Mouse (Mus musculus) cerebellum, postnatal 36 days (tissue): ENCODE measurements around the gene Zfp367.

Experiments
- DNase-seq, 2 experiments: peaks; one replicate each; pipeline ENCODE4 v3.0.0; 2021 to 2022; ENCODE audit warnings: mixed read lengths in 2 of 2

The Zfp367 gene

DNA sequence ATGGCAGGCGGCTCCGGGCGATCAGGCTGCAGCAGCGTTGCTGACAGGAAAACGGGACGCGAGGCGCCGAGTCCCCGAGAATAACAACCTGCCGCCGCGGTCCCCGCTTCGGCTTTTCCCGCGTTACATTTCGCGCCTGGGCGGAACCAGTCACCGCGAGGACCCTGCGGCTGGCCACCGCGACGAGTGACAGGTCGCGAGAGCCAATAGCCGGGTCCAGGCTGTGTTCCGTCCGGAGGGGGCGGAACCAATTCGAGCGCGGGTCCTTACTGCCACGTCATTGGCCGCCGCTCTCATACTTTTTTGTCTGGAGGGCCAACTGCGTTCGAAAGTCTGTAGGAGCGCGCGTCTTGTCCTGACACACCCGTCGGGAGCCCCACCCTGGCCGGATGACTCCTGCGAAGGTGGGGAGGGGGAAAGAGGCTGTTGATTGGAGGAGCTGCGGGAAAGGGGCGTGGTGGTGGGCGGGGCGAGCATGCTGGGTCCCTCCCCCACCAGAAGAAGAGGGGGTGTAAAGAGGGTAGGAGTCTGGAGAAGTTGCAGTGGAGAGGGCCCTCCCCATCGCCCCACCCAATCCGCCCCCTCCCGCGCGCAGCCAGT lies at the start of gene Zfp367:
Zfp367 (minus strand) TSS at position 120 of the 600 bp plus-strand sequence.
- peak; percentile 93 to 94 for DNase-seq

DNA sequence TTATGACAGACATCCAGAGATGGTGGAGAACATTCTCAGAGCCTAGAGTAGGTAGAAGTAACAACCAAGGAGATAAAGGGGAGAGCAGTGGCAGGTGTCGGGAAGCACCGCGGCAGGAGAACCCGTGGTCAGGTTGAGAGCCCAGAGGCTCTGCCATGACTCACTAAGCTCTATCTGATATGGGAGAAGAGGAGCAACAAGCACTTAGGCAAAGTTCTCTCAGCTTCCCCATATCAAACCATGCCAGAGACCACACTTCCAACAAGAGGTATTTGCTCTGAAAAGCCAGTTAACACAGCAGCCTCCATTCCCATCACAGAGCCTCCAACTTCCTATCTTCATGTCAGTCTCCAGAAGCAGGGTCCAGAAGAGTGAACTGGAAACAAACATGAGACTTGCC lies 47.9 kb upstream of the Zfp367 start:
- DNase-seq = no peak

DNA sequence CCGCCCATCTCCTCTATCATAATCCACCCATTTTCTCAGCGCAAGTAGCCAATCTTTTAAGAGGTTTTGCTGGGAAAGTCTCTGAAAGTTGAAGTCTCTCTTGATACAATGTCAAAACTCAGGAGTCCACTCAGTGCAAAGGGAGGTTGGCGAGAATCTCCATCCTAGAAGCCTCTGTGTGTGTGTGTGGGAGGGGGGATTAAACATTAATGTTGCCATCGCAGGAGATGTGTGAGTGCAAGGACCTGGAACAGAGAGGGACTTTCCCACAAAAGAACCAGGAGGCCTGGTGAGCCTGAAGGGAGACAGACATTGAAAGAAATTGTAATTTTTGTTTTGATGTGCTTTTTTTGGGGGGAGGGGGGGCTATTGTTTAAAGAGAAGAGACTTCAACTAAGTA lies 45.3 kb upstream of the Zfp367 start:
- no peak for DNase-seq

DNA sequence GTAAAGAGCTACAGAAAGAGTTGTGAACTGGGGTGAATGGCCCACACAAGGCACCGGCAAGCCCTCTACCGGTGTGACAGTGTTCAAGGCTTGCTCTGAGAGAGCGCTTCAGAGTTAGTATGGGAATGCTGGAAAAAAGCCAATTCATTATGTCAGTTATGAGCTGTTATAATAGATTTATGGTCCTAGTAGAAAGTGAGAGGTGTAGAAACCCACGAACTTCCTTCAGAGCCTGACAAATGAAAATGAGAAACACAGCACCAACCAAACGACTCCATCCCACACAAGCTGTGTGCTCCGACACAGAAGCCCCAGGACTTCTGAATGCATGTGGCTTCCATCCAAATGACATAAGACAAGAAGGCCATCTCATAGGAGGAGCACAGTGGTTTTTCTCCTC lies 44.9 kb upstream of the Zfp367 start:
- no peak for DNase-seq

DNA sequence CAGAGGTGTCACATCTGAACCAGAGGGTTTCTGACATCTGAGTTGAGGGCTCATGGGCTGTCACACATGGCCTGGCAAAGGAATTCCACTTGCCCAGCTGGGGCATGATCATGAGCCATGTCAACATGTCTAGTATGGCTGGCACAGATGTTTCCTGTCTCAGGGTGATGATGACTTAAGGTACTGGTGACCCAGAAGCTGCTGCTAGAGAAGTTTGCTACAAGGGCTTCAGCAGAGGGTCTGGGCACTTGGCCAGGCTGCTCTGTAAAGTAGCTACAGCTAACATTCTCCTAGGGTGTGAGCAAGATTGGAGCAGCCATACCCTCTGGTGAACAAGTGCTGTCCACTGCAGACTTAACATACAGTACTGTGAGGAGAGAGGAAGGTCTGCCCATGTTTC lies 34.1 kb upstream of the Zfp367 start:
- no peak for DNase-seq

DNA sequence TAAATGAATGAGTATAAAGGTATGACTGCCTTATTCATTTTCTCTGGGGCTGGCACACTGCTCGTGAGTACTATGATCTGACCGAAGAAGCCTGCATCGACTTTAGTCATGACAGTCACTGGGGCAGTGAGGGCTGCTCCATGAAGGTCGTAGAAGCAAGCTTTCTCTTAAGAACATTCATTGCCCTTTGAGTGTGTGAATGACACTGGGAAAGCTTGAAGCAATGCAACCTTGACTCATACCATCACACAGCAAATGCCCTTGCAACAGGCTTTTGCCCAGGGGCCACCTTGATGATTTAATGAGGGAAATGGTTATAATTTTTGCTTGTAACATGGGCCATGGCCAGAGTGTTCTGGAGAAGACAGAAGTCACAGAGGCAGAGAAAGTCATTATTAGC lies 33.5 kb upstream of the Zfp367 start:
- DNase-seq = no peak

DNA sequence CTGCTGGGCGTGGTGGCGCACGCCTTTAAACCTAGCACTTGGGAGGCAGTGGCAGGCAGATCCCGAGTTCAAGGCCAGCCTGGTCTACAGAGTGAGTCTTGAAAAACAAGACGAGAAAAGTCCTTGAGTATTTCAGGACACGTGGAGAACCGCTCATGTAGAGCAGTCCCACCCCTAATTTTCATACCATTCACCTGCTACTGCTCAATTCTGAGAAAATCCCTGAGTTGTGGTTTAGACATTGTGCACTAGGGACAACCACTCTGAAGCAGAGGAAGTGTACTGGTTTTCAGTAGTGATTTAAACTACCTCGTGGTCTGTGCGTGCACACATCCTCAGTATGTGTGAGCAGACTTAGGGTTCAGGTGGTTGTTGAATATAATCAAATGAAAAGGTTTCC lies 32.6 kb upstream of the Zfp367 start:
- DNase-seq = no peak

DNA sequence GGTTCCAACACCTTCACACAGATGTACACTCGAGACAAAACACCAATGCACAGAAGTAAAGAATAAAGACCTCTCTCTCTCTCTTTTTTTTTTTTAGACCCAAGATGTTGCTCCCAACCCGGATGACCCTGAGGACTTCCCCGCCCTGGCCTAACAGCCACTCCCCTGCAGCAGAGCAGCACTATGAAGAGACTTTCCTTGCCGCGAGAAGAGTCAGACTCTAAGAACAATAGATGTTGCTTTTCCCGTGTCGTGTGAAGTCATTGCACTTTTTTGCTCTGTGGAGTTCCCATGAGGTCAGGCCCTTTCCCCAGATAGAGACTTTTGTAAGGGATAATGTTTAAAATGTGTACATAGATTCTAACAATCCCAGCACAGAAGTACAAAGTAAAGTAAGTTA lies 32.2 kb upstream of the Zfp367 start:
- no peak for DNase-seq

DNA sequence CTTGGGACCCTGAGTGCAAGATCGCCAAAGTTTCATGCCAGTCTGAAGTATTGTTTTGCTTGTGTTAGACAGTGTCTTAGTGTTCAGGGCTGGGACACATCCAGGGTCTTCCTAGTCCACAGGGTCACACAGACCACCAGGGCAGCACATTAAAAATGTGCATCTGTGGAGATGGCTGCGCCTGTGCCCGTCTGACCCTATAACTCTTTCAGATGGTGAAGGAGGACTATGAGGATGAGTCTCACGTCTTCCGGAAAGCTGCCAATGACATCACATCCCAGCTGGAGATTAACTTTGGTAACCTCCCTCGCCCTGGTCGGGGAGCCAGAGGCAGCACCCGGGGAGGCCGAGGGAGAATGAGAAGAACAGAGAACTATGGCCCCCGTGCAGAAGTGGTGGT lies 31.4 kb upstream of the Zfp367 start:
- DNase-seq = no peak

DNA sequence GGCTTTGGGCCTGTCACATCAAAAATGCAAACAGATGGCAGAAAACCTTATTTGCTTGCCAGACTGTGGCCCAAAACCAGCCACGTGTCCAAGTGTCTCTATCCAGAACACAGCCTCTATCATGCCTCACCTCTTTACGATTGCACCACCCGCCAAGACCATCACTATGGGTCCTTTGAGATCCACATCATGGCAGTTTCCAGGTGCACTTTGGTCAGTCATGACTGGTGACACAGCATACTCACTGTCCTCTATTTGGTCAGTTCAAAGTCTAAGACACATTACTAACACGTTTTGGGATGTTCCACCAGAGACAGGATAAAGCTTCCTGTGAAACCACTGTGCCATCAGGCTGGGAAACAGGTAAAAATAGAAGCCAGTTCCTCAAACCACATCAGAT lies 30.6 kb upstream of the Zfp367 start:
- no peak for DNase-seq

DNA sequence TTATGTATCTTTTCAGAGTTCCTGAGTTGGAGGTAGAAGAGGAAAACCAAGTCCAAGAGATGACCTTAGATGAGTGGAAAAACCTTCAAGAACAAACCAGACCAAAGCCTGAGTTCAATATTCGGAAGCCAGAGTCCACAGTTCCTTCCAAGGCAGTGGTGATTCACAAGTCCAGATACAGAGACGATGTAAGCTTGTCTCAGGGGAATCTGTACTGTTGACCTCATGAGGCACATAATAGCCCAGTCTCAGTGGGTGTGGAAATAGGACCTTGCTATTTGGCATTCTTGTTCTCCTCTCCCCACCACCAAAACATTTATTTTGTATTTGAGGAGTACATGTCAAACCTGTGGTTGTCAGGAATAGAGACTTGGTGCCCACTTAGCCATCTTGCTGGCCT lies 29.1 kb upstream of the Zfp367 start:
- DNase-seq = no peak

DNA sequence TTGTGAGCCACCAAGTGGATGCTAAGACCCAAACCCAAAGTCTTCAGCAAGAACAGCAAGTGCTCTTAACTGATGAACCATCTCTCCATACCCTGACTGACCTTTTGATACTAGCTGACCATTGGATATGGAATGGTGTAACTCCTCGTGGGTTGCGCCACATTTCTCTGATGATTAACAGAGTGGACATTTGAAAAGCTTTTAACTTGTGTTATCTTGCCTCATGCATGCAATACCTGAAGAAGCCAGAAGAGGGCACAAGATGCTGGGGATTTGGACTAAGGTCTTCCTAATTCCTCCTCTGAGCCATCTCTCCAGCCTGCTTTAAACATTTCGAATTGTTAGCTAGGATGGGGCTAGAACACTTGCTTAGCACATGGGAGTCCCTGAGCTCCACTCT lies 27.9 kb upstream of the Zfp367 start:
- peak; percentile 39 to 65 for DNase-seq

DNA sequence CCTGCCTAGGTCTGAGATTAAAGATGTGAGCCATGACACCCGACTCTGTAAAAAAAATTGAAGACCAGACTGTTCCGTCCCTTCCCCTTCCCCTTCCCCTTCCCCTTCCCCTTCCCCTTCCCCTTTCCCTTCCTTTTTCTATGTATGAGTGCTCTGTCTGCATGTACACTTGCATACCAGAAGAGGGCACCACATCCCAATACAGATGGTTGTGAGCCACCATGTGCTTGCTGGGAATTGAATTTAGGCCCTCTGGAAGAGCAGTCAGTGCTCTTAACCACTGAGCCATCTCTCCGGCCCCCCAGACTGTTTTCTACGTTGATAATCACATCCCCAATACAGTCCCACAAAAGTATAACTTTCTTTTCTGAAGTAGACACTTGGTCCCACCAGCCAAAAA lies 27.3 kb upstream of the Zfp367 start:
- DNase-seq = no peak

DNA sequence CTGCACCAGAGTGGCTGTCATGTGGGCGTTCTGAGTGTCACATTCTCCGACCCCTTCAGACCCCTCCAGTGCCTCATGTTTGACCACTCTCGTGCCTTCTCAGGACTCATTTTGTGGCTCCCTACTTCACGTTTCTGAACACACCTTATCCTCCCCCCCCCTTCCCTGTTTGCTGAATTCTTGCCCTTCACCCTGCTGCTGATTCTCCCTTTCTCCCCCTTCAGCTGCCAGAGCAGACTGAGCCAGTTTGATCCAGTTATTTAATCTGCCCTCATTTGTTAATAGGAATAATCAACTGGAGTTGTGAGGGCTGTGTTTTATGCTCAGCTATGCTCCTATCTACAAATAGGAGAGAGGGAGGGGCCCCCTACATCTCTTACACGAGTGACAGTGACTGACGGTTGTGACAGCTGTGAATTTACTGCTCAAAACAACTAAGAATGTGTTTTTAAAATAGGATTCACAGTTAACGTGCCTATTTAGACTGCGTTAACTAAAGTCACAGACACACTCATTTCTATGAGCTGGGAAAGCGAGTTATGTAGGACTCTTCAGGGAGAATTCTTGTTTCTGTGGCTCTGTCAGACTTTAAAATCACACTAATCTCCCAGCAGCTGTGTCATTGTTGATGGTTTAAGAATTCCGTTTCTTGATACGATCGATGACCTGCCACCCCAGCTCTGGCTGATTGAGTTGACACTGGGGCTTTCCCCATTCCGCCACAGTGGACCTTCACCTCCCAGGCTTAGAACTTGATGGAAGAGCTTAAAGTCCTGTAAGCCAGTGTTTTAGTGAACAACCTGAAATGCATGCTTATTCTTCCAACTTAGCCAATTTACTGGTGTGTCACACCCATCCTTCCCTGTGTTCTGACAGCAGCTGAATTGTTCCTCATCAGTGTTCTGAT lies 26.0 kb upstream of the Zfp367 start:
- no peak for DNase-seq

DNA sequence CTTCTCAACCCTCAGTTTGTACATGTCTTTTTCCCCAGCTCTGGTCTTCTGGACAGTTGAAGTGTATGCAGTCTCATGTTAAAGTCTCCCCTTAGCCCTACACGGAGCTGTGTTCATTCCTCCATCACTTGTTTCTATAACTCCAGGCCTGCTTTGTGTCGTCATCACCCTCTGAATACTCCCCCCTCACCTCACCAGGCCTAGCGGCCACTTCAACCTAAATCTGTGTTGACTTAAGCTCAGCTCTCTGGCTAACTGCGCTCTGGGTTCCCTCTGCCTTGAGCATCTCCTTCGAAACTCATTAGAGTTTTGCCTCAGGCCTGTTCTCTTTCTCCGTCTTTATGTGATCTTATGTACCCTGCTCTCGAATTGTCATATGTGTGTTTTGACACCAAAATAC lies 25.0 kb upstream of the Zfp367 start:
- no peak for DNase-seq

DNA sequence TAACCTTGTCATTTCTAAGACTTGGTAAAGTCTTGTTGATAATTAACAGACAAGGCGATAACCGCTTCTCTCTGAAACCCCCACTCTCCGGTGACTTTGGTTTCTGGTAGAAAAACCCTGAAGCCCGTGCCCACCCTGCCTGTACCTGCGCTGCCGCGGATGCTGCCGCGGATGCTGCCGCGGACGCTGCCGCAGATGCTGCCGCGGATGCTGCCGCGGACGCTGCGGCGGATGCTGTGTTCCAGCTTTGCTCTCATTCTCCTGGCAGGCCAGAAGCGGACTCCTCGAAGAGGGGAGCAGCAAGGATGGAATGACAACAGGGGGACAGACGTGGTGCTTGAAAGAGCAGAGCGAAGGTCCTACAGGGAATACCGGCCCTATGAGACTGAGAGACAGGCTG lies 16.7 kb upstream of the Zfp367 start:
- no peak for DNase-seq

DNA sequence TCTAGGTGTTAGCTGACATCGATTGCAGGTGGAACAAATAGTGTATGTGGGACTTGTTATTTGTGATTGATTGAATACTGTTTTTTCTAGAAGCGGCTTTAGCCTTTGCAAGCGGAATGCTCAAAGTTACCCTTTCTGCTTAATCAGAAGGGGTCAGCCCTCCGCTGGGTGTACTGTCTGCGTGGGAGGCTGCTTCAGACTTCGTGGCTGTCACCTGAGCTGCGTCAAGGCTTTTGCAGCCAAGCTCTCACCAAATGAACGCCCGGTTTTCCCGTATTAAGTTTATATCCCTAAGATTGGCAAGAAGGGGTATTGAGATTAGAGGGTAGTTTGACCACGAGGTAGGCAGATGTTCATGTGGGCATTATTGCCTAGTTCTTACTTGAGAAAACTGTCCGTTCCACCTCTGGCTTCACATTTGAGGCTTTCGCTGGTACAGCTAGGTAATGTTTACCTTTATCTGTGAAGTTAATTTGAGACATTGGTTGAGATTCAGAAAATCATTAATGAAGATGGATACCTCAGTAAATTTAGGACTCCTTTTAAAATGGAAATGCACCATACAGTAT lies 10.2 kb upstream of the Zfp367 start:
- DNase-seq = peak in 1 of 2 experiments; percentile 14

DNA sequence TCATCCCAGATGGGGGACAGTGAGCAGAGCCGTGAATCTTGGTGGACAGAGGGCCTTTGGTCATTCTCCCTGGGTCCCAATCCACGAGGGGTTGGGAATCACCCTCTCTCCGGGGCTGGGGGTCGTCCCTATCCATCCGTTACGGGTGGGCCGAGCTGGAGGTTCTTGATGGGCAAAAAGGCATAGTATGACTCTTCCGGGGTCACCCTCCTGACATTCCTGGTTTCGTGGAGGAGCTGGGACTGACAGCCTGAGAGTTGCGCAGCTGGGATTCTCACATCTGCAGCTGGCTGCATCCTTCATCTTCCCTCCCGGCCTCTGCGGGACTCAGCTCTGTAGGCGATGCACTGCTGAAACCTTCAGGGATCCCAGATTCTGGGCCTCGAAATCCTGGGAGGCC lies 9.6 kb upstream of the Zfp367 start:
- peak in 1 of 2 experiments; percentile 13 for DNase-seq

DNA sequence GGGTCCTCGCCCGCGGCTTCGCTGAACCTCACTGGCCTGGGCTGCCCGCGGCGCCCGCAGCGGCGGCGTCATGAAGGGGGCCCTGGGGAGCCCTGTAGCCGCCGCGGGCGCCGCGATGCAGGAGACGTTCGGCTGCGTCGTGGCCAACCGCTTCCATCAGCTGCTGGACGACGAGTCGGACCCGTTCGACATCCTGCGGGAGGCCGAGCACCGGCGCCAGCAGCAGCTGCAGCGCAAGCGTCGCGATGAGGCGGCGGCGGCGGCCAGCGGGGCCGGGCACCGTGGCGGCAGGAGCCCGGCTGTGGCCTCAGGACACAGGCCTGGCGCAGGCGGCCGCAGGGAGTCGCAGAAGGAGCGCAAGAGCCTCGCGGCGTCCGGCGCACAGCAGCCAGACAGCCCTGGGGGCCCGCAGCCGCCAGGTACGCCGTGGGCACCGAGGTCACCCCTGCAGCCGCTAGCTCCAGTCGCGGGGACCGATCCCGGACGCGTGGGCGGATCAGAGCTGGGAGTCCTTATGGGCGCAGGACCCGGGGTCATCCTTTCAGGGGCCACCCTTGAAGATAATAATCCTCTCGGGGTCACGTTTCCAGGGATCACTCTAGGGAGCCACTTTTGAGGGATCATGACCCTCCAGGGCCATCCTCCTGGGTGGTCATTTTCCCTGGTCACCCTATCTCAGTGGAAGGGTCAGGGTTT lies 9.1 kb upstream of the Zfp367 start:
- DNase-seq = peak in 1 of 2 experiments; percentile 41

DNA sequence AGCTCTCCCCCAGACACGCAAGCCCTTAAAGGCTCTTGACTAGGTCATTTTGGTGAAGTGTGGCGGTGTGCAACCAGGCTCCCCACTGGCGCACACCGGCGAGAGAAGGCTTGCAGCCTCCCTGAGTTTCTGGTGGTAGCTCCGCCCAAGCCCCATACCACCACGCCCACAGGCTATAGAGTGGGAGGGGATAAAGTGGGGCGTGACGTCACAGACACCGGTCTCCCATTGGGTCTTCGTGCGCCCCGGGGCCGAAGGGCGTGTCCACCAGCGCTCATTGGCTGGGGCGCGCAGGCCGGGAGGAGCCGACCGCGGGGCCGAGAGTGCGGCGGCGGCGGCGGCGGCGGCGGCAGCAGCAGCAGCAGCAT lies 8.5 kb upstream of the Zfp367 start, which contains the start of gene Habp4:
Habp4 (plus strand) TSS at position 277 of the 368 bp plus-strand sequence.
- peak; percentile 97 for DNase-seq

DNA sequence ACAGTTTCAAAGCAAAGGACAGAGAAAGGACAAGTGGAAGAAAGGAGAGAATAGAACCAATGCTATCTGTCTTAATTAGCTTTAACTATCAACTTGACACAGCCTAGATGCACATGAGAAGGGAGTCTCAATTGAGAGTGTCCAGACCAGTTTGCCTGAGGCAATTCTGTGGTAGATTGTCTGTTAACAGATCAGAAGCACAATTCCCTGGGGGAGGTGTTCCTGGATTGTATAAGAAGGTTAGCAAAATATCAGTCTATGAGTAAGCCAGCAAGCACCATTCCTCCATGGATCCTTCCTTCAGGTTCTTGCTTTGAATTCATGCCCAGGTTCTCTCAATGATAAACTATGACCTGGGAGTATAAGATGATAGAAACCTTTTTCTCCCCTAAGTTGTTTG lies 4.0 kb upstream of the Zfp367 start:
- no peak for DNase-seq

DNA sequence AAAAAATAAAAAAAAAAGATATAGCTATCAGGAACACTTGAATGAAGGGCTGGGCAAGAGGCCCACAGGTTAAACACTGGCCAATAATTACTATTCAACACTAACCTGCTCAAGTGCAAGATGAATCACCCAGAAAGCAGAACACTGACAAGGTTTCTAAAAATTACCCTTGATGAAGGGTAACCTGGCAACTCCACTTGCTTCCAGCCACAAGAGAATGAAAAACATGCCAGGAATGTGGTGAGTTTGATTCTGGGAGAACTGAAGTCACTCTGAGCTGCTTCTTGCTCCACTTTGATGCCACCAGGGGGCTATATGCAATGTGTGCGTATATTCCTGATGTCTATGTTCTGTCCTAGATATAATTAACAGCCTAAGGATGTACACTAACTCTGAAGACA lies 2.2 kb upstream of the Zfp367 start:
- DNase-seq = no peak

DNA sequence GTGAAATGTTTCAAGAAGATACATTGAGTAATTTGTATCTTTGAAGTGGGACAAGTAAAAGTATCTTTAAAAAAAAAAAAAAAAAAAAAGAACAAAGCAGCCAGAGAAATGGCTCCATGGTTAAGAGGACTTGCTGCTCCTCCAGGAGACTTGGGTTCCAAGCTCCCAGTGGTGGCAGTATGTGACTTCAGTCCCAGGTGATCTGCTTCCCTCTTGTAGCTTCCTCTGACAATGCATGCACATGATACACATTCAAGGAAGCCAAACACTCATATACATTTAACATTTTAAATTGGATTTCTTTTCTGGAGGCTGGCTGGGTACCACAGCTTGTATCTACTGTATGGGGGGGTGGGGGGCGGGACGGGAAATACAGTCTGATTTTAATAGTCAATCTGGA lies 1.6 kb upstream of the Zfp367 start:
- DNase-seq = no peak
